Comparison of ENCODE assay signal across 22 mouse cellular contexts in genomic region chr15:4648626-4649025, GRCm38 (mm10).
DNase-seq lines count a peak whose midpoint lies in the region; ATAC-seq lines count a peak whose summit lies in the region.
"Had no signal": no experiment of that assay in that cellular context is flagged by ENCODE, and none has a peak within 500 bp of the region (broad histone marks: within the 10 kb centered on the region; RNA-seq: fewer than 3 reads in every experiment).

No protein-coding gene starts in this region.

- no peak overlapping the region for H3K9ac ChIP-seq in hindbrain, embryonic 16.5 days (ENCODE audit: low read depth, low read length)
- no peak overlapping the region for H3K9ac ChIP-seq in neural tube, embryonic 14.5 days (replicated peaks; ENCODE audit: low read depth, low read length)
- H3K9ac ChIP-seq in neural tube, embryonic 15.5 days (replicated peaks) = no peak overlapping the region
- H3K9ac ChIP-seq in midbrain, embryonic 15.5 days = no peak overlapping the region
- H3K9ac ChIP-seq: embryonic facial prominence, embryonic 15.5 days; intestine, embryonic 15.5 days had no signal

- no peaks in the 10 kb centered on the region for H3K36me3 ChIP-seq in hindbrain, embryonic 16.5 days (ENCODE audit: control insufficient read depth, insufficient read depth, low read length)
- H3K36me3 ChIP-seq in hindbrain, embryonic 10.5 days = no peaks in the 10 kb centered on the region
- no peaks in the 10 kb centered on the region for H3K36me3 ChIP-seq in neural tube, embryonic 14.5 days (ENCODE audit: control insufficient read depth, insufficient read depth, low read length)
- no peaks in the 10 kb centered on the region for H3K36me3 ChIP-seq in neural tube, embryonic 15.5 days
- H3K36me3 ChIP-seq in midbrain, embryonic 15.5 days (replicated peaks) = no peaks in the 10 kb centered on the region
- H3K36me3 ChIP-seq: embryonic facial prominence, embryonic 15.5 days; forebrain, embryonic 10.5 days; heart, embryonic 10.5 days; intestine, embryonic 15.5 days had no signal

- no peak for DNase-seq in hindbrain, embryonic 10.5 days (ENCODE audit: low spot score)
- DNase-seq in gastrocnemius, adult 18-20 months (ENCODE audit: low spot score) = no peak
- no peak for DNase-seq in Muller cell, postnatal 12 days (ENCODE audit: inconsistent ontology term)
- DNase-seq: adrenal gland, adult 8-10 months; cerebellum, adult 18-20 months; cerebellum, adult 9-11 months; cerebellum, postnatal 36 days; gastrocnemius, postnatal 10 days; heart, adult 18-20 months; heart, postnatal 10 days; heart, postnatal 4 days had no signal

- H3K4me3 ChIP-seq in hindbrain, embryonic 16.5 days (ENCODE audit: low read length) = no peak overlapping the region
- H3K4me3 ChIP-seq in hindbrain, embryonic 10.5 days = no peak overlapping the region
- H3K4me3 ChIP-seq in neural tube, embryonic 14.5 days (ENCODE audit: low read depth, low read length) = no peak overlapping the region
- no peak overlapping the region for H3K4me3 ChIP-seq in neural tube, embryonic 15.5 days (replicated peaks)
- no peak overlapping the region for H3K4me3 ChIP-seq in midbrain, embryonic 15.5 days
- H3K4me3 ChIP-seq: embryonic facial prominence, embryonic 15.5 days; erythroblast, embryonic 14.5 days; forebrain, embryonic 10.5 days; heart, embryonic 10.5 days; intestine, embryonic 15.5 days had no signal

- ATAC-seq in hindbrain, embryonic 16.5 days = 0 out of 2 replicates have a peak, but pooled peaks have one; percentile 61
- ATAC-seq in neural tube, embryonic 14.5 days (ENCODE audit: low read depth) = peak; percentile 58; the same call in 1 of the 2 replicates
- ATAC-seq in neural tube, embryonic 15.5 days (ENCODE audit: low FRiP score) = no peak
- ATAC-seq in midbrain, embryonic 15.5 days (replicated peaks) = peak; percentile 81
- ATAC-seq: forebrain, embryonic 14.5 days; intestine, embryonic 15.5 days had no signal

- H3K4me1 ChIP-seq in hindbrain, embryonic 16.5 days (ENCODE audit: control insufficient read depth, insufficient read depth, low read depth, low read length) = no peaks in the 10 kb centered on the region
- H3K4me1 ChIP-seq in hindbrain, embryonic 10.5 days (replicated peaks) = no peaks in the 10 kb centered on the region
- H3K4me1 ChIP-seq in neural tube, embryonic 14.5 days (ENCODE audit: control insufficient read depth, insufficient read depth, low read length) = no peaks in the 10 kb centered on the region
- no peaks in the 10 kb centered on the region for H3K4me1 ChIP-seq in neural tube, embryonic 15.5 days
- H3K4me1 ChIP-seq in midbrain, embryonic 15.5 days = 0 out of 2 replicates have a peak, but pooled peaks cover 6% of the 10 kb centered on the region
- H3K4me1 ChIP-seq: embryonic facial prominence, embryonic 15.5 days; heart, embryonic 10.5 days; intestine, embryonic 15.5 days had no signal

- WGBS in hindbrain, embryonic 16.5 days = 68% methylated on average over 4 of the region's 4 CpGs
- 85% methylated on average over 4 of the region's 4 CpGs for WGBS in hindbrain, embryonic 10.5 days
- 72% methylated on average over 4 of the region's 4 CpGs for WGBS in neural tube, embryonic 14.5 days
- WGBS in neural tube, embryonic 15.5 days = 73% methylated on average over 4 of the region's 4 CpGs
- 49% methylated on average over 4 of the region's 4 CpGs for WGBS in midbrain, embryonic 15.5 days

- H3K4me2 ChIP-seq in hindbrain, embryonic 16.5 days (ENCODE audit: low read length) = no peak overlapping the region
- no peak overlapping the region for H3K4me2 ChIP-seq in neural tube, embryonic 14.5 days (ENCODE audit: low read depth, low read length)
- no peak overlapping the region for H3K4me2 ChIP-seq in neural tube, embryonic 15.5 days
- H3K4me2 ChIP-seq in midbrain, embryonic 15.5 days = no peak overlapping the region
- H3K4me2 ChIP-seq: embryonic facial prominence, embryonic 15.5 days; intestine, embryonic 15.5 days had no signal

- H3K27me3 ChIP-seq in hindbrain, embryonic 16.5 days (replicated peaks; ENCODE audit: control insufficient read depth, insufficient read depth, low read length) = no peaks in the 10 kb centered on the region
- H3K27me3 ChIP-seq in hindbrain, embryonic 10.5 days (ENCODE audit: insufficient read depth, poor library complexity, severe bottlenecking) = no peaks in the 10 kb centered on the region
- no peaks in the 10 kb centered on the region for H3K27me3 ChIP-seq in neural tube, embryonic 14.5 days (ENCODE audit: control insufficient read depth, insufficient read depth, low read length)
- no peaks in the 10 kb centered on the region for H3K27me3 ChIP-seq in neural tube, embryonic 15.5 days (replicated peaks)
- no peaks in the 10 kb centered on the region for H3K27me3 ChIP-seq in midbrain, embryonic 15.5 days (replicated peaks)
- H3K27me3 ChIP-seq: CH12.LX; embryonic facial prominence, embryonic 15.5 days; intestine, embryonic 15.5 days had no signal

- H3K9me3 ChIP-seq in hindbrain, embryonic 16.5 days (ENCODE audit: control insufficient read depth, low read length) = no peaks in the 10 kb centered on the region
- no peaks in the 10 kb centered on the region for H3K9me3 ChIP-seq in hindbrain, embryonic 10.5 days
- H3K9me3 ChIP-seq in neural tube, embryonic 14.5 days (ENCODE audit: control insufficient read depth, low read length) = no peaks in the 10 kb centered on the region
- no peaks in the 10 kb centered on the region for H3K9me3 ChIP-seq in neural tube, embryonic 15.5 days (replicated peaks)
- H3K9me3 ChIP-seq in midbrain, embryonic 15.5 days = no peaks in the 10 kb centered on the region
- H3K9me3 ChIP-seq: embryonic facial prominence, embryonic 15.5 days; forebrain, embryonic 10.5 days; heart, embryonic 10.5 days; intestine, embryonic 15.5 days had no signal

- no peak overlapping the region for H3K27ac ChIP-seq in hindbrain, embryonic 16.5 days (ENCODE audit: low read depth, low read length)
- no peak overlapping the region for H3K27ac ChIP-seq in hindbrain, embryonic 10.5 days
- H3K27ac ChIP-seq in neural tube, embryonic 14.5 days (ENCODE audit: low read depth, low read length) = no peak overlapping the region
- no peak overlapping the region for H3K27ac ChIP-seq in neural tube, embryonic 15.5 days (replicated peaks)
- no peak overlapping the region for H3K27ac ChIP-seq in midbrain, embryonic 15.5 days
- H3K27ac ChIP-seq: embryonic facial prominence, embryonic 15.5 days; forebrain, embryonic 10.5 days; heart, embryonic 10.5 days; intestine, embryonic 15.5 days had no signal
